Mouse (Mus musculus) gastrocnemius, postnatal 4 days (tissue): ENCODE measurements around the gene Zfhx3. TPM values are rescaled to one million over a fixed set of nuclear protein-coding genes. Genes with fewer than 3 reads are reported as not detected.

Source experiments
- DNase-seq, 2 experiments: peaks; one replicate each; pipeline ENCODE4 v3.0.0; 2021 to 2022; ENCODE audit warnings: low spot score in 2 of 2, mixed read lengths in 2 of 2
- total RNA-seq, 2 experiments: library from RNA; stranded (reverse); gene quantifications; 2 replicates each; pipeline ENCODE4 v1.2.3; 2021

Zfhx3 gene
- total RNA-seq, 2 experiments from 2014 or later: 15.9 to 16.0 TPM

GRCm38 (mm10) chr8:108695242-108695880 lies 752.9 kb downstream of the Zfhx3 start:
- DNase-seq: no peak

- peak in 1 of 2 experiments; percentile 44 for DNase-seq
These were observed 753.6 kb downstream of the Zfhx3 start for GRCm38 (mm10) chr8:108695938-108696630.

DNA sequence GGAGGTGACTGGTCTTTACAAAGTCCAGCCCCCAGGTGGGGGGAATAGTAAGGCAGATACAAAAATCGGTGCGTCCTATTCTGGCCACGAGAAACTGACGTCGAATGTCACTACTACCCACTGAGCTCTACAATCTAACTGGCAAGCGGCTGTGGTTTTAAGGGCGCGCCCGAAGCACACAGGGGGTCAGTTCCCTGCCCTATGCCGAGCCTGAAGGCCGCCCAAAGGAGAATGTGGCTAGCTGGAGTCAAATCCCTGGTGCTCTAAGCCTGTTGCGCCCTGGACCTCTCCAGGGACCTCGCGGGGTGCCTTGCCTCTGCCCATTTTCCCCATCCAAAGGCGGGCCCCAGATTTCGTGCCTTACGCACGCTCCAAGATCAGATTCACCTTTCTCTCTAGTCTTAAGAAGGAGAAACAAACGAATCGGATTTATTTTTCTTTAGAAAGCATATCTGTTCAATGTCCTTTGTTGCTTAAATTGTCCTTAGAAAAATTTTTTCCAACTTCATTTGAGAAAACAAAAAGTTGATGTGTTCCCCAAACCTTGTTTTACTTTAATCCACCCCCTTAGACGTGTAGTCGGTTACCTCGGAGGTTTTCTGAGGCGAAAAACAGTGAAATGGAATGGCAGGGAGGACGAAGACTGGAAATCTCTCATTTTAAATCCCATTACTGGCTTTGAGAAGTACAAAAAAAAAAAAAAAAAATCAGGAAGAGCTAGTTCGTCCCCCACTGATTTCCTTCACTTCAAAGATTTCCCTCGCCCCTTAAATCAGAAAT lies 754.4 kb downstream of the Zfhx3 start:
- DNase-seq: no peak

GRCm38 (mm10) chr8:108697589-108697988 lies 755.1 kb downstream of the Zfhx3 start:
- DNase-seq: no peak

DNA sequence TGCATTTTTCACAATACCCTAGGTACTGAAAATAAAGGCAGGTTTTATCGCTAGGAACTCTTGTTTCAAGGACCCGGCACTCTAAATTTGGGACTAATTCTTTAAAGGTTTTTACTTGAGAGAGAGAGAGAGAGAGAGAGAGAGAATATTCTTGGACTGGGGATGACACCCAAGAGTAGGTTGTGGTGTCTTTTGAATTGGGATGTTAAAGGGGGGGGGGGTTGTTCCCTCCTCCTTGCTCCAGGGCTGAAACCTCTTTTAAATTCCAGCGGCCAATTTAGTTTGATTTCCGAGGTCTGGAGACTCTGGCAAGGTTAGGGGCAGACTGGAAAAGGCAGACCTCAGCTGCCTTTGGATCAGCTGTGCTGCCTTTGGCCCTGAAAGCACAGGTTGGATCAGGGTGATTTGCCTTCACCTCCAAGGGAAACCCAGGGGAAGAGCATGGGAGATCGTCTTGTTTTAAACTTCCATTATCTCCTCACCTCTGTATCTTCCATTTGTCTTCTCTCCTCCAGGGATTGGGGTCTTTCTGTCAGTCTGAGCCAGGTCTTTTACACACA lies 755.7 kb downstream of the Zfhx3 start:
- no peak for DNase-seq

DNA sequence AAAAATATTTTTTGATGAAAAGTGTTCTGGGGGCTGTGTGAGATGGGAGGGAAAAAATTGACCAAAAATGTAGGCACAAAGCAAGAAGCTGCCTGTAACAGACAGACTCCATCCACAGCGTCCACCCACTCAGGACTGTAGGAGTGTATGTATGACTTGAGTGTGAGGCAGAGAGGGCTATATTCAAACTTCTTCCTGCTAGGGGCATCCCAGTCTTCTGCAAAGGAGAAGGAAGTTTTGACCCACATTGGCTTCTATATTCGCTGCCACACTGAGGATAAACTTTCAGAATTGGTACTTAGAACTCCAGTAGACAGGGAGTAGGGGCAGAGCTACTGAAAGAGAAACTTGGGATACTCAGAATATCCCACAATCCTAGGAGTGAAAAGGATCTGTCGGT lies 756.6 kb downstream of the Zfhx3 start:
- DNase-seq: no peak

GRCm38 (mm10) chr8:108699454-108700345 lies 757.3 kb downstream of the Zfhx3 start:
- peak in 1 of 2 experiments; percentile 8 for DNase-seq

- no peak for DNase-seq
These were observed 759.1 kb downstream of the Zfhx3 start for GRCm38 (mm10) chr8:108701381-108702175.

DNA sequence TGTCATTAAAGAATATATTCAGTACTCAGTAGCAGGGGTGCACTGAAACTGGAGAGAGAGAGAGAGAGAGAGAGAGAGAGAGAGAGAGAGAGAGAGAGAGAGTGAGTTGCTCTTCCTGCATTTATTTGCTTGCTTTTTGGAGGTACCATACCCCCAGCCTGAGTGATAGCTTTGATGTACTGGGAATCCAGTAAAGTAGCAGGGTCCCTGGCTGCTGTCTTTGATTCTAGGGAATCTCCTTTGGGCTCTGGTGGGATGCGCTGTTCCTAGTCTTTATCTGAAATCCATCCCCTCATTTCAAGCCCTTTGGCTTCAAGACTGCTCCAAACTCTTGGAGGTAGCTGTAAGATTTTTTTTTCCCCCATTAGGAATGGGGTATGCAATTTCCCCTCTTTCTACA lies 759.8 kb downstream of the Zfhx3 start:
- no peak for DNase-seq

DNA sequence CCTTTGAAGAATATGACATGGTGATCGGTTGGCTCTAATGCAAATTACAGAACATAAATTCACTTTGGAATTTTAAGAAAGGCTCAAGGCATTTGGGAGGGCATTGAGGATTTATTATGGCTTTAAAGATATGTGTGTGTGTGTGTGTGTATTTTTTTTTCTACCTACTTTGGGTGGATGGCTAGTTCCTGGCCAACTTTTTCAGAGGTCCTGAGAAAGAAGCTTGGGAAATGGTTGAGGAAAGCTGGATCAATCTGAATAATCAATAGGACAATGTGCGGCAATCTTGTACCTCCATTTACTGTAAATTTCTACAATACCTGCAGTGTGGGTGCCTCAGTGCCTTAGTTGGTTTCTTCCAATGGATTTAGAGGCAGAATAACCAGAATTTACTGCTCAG lies 763.3 kb downstream of the Zfhx3 start:
- no peak for DNase-seq

DNA sequence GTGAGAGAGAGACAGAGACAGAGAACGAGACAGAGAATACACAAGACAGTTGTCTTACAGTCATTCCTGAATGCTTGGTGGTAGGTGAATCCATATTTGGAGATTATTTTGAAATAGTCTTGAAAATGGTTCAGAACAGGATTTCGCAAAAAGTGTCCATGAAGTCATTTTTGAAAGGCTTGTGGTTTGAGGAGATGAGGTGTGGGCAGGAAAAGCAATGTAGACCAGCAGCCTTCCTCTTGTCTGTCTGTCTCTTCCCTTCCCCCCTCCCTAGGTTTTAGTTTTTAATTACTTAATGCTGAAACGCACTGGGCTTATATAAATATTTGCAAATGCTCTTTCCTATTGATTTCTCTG lies 764.0 kb downstream of the Zfhx3 start:
- DNase-seq: no peak

DNA sequence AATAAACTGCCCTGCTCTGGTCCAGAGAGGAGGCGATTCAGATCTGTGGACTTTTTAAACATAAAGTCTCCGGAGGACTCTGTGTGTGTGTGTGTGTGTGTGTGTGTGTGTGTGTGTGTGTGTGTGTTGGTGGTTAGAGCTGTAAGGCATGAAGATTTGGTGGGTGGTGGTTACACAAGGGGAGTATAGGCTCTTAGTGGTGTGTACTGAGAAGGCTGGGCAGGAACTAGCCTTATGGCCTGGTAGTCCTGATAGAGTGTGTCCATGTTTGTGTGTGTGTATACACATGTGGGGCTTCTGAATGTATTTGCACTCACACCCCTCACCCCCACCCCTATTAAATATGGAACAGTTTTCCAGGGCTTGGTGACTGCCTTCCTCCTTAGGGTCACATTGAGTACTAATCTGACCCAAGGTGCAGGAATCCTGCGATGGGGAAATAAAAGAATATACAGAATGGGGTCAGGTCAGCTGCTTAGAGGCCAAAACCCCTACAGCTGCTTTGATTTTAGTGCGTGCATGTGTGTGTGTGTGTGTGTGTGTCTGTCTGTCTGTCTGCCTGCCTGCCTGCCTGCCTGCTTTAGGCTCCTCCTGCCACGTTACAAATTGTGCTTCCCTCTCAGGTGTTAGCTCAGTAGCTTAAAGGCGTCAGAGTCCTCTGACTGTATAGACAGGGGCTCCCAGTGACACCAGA lies 764.6 kb downstream of the Zfhx3 start:
- DNase-seq: no peak

GRCm38 (mm10) chr8:108707576-108708281 lies 765.3 kb downstream of the Zfhx3 start:
- DNase-seq: no peak

GRCm38 (mm10) chr8:108708833-108709387 lies 766.5 kb downstream of the Zfhx3 start:
- DNase-seq: no peak

DNA sequence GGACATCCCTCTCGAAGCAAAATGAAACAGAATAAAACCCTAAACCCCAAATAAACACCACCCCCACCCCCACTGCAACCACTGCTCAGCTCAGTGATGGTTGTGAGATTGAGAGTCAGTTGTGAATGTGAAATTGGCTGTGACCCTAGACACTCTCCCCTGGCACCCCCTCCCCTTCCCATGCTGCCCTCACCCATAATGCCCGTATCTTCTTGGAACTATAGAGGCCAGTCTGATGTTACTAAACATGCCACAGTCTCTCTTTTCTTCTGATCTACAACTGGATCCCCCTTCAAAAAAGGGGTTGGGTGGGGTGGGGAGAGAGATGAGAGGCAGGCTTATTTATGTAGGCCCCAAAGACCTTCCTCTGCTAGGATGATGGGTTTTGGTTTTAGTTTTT lies 767.0 kb downstream of the Zfhx3 start:
- DNase-seq: no peak

- no peak for DNase-seq
These were observed 767.6 kb downstream of the Zfhx3 start for GRCm38 (mm10) chr8:108709928-108710606.

DNA sequence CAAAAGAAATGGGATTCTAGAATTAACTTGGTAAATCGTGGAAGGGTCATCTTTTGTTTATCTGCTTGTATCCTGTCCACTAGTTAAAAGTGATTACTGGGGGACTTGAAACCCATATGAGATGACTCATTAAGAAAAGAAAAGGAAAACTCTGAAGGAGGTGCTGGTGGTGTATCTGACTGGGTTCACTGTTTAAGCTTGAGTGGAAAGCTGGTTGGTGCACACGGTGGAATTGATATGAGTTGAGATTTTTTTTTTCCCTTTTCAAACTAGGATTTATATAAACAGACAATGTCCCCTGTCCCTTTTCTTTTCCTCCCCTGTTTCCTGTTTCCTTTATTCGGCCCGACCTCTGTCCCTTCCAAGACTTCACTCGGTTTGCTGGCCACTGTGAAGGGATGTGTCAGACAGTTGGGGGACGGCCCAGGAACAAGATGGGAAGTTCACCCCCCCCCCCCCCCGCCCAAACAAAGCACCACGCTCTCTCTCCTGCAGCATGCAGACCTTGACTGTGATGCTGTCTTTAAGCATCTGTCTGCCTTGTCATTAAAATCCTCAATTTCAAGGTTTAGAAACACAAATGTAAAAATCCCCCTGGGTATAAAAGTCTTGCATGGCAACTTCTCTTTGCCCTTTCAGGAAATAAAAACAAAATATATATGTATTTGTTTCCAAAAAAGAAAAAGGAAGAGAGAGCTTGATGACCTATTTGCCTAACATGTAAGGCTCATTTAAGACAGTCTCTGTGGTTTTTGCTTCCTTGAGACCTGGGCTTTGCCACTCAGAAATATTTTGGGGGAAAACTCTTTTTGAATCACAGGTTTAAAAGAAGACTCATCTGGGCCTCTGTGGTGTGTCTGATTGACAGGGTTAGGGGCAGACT lies 768.4 kb downstream of the Zfhx3 start:
- DNase-seq: no peak
